Comparison of ENCODE assay signal across 11 mouse cellular contexts in the genomic region with DNA sequence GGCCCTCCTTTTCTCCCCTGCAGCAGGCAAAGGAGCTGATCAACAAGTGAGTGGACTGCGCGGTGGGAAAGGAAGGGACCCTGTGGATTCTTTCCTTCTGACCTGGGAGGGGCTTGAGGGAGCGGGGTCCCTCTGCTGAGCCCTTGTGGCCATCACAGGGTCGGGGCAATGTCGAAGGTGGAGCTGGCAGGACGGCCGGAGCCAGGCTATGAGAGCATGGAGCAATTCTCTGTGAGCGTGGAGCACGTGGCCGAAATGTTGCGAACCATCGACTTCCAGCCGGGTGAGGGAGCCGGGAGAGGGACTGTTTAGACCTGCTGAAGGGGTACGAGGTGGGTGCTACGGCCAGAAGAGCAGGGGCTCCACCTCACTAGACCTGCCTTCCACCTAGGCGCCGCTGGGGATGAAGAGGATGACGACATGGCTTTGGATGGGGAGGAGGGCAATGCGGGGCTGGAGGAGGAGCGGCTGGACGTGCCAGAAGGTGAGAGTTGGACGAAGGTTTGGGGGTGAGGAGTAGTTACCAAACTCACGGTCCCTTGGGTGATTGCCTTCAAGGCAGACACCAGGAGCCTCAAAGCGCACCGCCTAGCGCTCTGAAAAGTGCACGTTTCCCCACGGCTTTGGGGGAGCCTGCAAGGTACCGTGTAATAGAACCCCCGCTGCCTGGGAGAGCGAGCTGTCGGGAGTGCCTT. TPM values are rescaled to one million over a fixed set of nuclear protein-coding genes. Genes with fewer than 3 reads are reported as not detected.
DNase-seq lines count a peak whose midpoint lies in the region; ATAC-seq and TF ChIP-seq lines count a peak whose summit lies in the region.
"Had no signal": no experiment of that assay in that cellular context is flagged by ENCODE, and none has a peak within 500 bp of the region (broad histone marks: within the 10 kb centered on the region; RNA-seq: fewer than 3 reads in every experiment).

No protein-coding gene starts in this region.

- peaks cover 23% of the 10 kb centered on the region for H3K4me1 ChIP-seq in embryonic facial prominence, embryonic 13.5 days
- peaks cover 16% of the 10 kb centered on the region for H3K4me1 ChIP-seq in hindbrain, embryonic 16.5 days (ENCODE audit: control insufficient read depth, insufficient read depth, low read depth, low read length)
- peaks cover 24% of the 10 kb centered on the region for H3K4me1 ChIP-seq in neural tube, embryonic 13.5 days (replicated peaks)

- ATAC-seq in embryonic facial prominence, embryonic 13.5 days (ENCODE audit: insufficient number of reproducible peaks, insufficient read depth, low FRiP score, low TSS enrichment, low read depth), result no peak
- ATAC-seq in hindbrain, embryonic 16.5 days, result no peak
- no peak for ATAC-seq in neural tube, embryonic 13.5 days (ENCODE audit: low read depth)
- ATAC-seq: inflammation-experienced regulatory T-cells, adult 6 months had no signal

- peaks cover 9% of the 10 kb centered on the region for H3K36me3 ChIP-seq in embryonic facial prominence, embryonic 13.5 days
- no peaks in the 10 kb centered on the region for H3K36me3 ChIP-seq in hindbrain, embryonic 16.5 days (ENCODE audit: control insufficient read depth, insufficient read depth, low read length)
- H3K36me3 ChIP-seq in neural tube, embryonic 13.5 days, result peaks cover 9% of the 10 kb centered on the region

- peak overlapping the region; percentile 36; the same call in 1 of the 2 replicates for H3K4me3 ChIP-seq in left cerebral cortex, adult 2 months
- H3K4me3 ChIP-seq in embryonic facial prominence, embryonic 13.5 days, result no peak overlapping the region
- peak overlapping the region; percentile 35 for H3K4me3 ChIP-seq in hindbrain, embryonic 16.5 days (ENCODE audit: low read length)
- H3K4me3 ChIP-seq in neural tube, embryonic 13.5 days, result peak overlapping the region; percentile 30

- intact Hi-C loops in left cerebral cortex, adult 2 months (cut with DNase I), result no loop called here
- intact Hi-C loops in left cerebral cortex, postnatal 25 days (cut with DNase I), result no loop called here

- DNase-seq in left cerebral cortex, adult 2 months (ENCODE audit: extremely low spot score in 1 of 2, low spot score in 2 of 2), result peak in 1 of 2 experiments; percentile 14
- no peak for DNase-seq in left cerebral cortex, postnatal 25 days (ENCODE audit: low spot score in 2 of 2)
- DNase-seq in thymus, postnatal 4 days, result no peak
- no peak for DNase-seq in urinary bladder, adult 2 months (ENCODE audit: low spot score)
- DNase-seq: lung, postnatal 36 days had no signal

- H3K9me3 ChIP-seq in embryonic facial prominence, embryonic 13.5 days, result no peaks in the 10 kb centered on the region
- no peaks in the 10 kb centered on the region for H3K9me3 ChIP-seq in hindbrain, embryonic 16.5 days (ENCODE audit: control insufficient read depth, low read length)
- no peaks in the 10 kb centered on the region for H3K9me3 ChIP-seq in neural tube, embryonic 13.5 days

- under 1% methylated on average over 33 of the region's 33 CpGs for WGBS in embryonic facial prominence, embryonic 13.5 days
- 1% methylated on average over 33 of the region's 33 CpGs for WGBS in hindbrain, embryonic 16.5 days
- under 1% methylated on average over 33 of the region's 33 CpGs for WGBS in neural tube, embryonic 13.5 days

- peaks cover 73% of the 10 kb centered on the region for H3K27me3 ChIP-seq in embryonic facial prominence, embryonic 13.5 days
- peaks cover 51% of the 10 kb centered on the region for H3K27me3 ChIP-seq in hindbrain, embryonic 16.5 days (replicated peaks; ENCODE audit: control insufficient read depth, insufficient read depth, low read length)
- H3K27me3 ChIP-seq in neural tube, embryonic 13.5 days, result peaks cover 82% of the 10 kb centered on the region

- H3K27ac ChIP-seq in left cerebral cortex, adult 2 months, result no peak overlapping the region
- H3K27ac ChIP-seq in embryonic facial prominence, embryonic 13.5 days, result no peak overlapping the region
- no peak overlapping the region for H3K27ac ChIP-seq in hindbrain, embryonic 16.5 days (ENCODE audit: low read depth, low read length)
- H3K27ac ChIP-seq in neural tube, embryonic 13.5 days (replicated peaks), result no peak overlapping the region

- H3K4me2 ChIP-seq in embryonic facial prominence, embryonic 13.5 days, result peak overlapping the region; percentile 45; the same call in 1 of the 2 replicates
- peak overlapping the region; percentile 58 for H3K4me2 ChIP-seq in hindbrain, embryonic 16.5 days (ENCODE audit: low read length)
- peak overlapping the region; percentile 53 for H3K4me2 ChIP-seq in neural tube, embryonic 13.5 days

- no peak overlapping the region for H3K9ac ChIP-seq in embryonic facial prominence, embryonic 13.5 days
- H3K9ac ChIP-seq in hindbrain, embryonic 16.5 days (ENCODE audit: low read depth, low read length), result no peak overlapping the region
- H3K9ac ChIP-seq in neural tube, embryonic 13.5 days, result no peak overlapping the region

- TF ChIP-seq CTCF in left cerebral cortex, adult 2 months (IDR thresholded peaks at IDR 0.05), result peak; percentile 13; the same call in 1 of the 2 replicates

RNA-seq across cellular contexts. Expression of a gene that starts 1.8 kb away (rescaled TPM):
- total RNA-seq in left cerebral cortex, adult 2 months (2021), result 1 to 10 TPM; 1.3 to 1.8 TPM
- 1 to 10 TPM; 1.5 to 2.2 TPM for total RNA-seq in left cerebral cortex, postnatal 25 days (2021)
- not detected in 2 replicates for polyA plus RNA-seq in embryonic facial prominence, embryonic 13.5 days (2015; fragmentation: Nextera tagmentation; extraction: Ambion mirVana)
- polyA plus RNA-seq in hindbrain, embryonic 16.5 days (2015; fragmentation: Nextera tagmentation; extraction: Ambion mirVana), result not detected in 2 replicates
- polyA plus RNA-seq in neural tube, embryonic 13.5 days (2015; fragmentation: Nextera tagmentation; extraction: Ambion mirVana), result not detected in 2 replicates
- not detected in 2 replicates for polyA plus RNA-seq in urinary bladder, adult 2 months (2012; rRNA removed)
- total RNA-seq: G1E had no signal
- polyA plus RNA-seq: G1E; inflammation-experienced regulatory T-cells, adult 6 months; thymus, postnatal 0 days had no signal

RNA-seq across cellular contexts. Expression of a gene that starts 17.2 kb away (rescaled TPM):
- 10 to 100 TPM; 47.8 to 49.2 TPM for total RNA-seq in left cerebral cortex, adult 2 months (2021)
- 10 to 100 TPM; 47.5 to 48.6 TPM for total RNA-seq in left cerebral cortex, postnatal 25 days (2021)
- polyA plus RNA-seq in embryonic facial prominence, embryonic 13.5 days (2015; fragmentation: Nextera tagmentation; extraction: Ambion mirVana), result 69.4 and 70.2 TPM in 2 replicates
- polyA plus RNA-seq in hindbrain, embryonic 16.5 days (2015; fragmentation: Nextera tagmentation; extraction: Ambion mirVana), result 56.1 and 61.1 TPM in 2 replicates
- 50.4 and 55.5 TPM in 2 replicates for polyA plus RNA-seq in neural tube, embryonic 13.5 days (2015; fragmentation: Nextera tagmentation; extraction: Ambion mirVana)
- polyA plus RNA-seq in urinary bladder, adult 2 months (2012; rRNA removed), result 98.9 and 117 TPM in 2 replicates

RNA-seq across cellular contexts. Expression of a gene that starts 20.4 kb away (rescaled TPM):
- total RNA-seq in left cerebral cortex, adult 2 months (2021), result 1 to 10 TPM; 2.0 to 2.2 TPM
- total RNA-seq in left cerebral cortex, postnatal 25 days (2021), result 1 to 10 TPM; 2.5 to 4.0 TPM
- 0.37 and 0.62 TPM in 2 replicates for polyA plus RNA-seq in embryonic facial prominence, embryonic 13.5 days (2015; fragmentation: Nextera tagmentation; extraction: Ambion mirVana)
- 1.00 TPM in 1 of 2 replicates, not detected in the other for polyA plus RNA-seq in hindbrain, embryonic 16.5 days (2015; fragmentation: Nextera tagmentation; extraction: Ambion mirVana)
- polyA plus RNA-seq in neural tube, embryonic 13.5 days (2015; fragmentation: Nextera tagmentation; extraction: Ambion mirVana), result 0.40 and 0.62 TPM in 2 replicates
- polyA plus RNA-seq in urinary bladder, adult 2 months (2012; rRNA removed), result not detected in 2 replicates
- total RNA-seq: G1E had no signal
- polyA plus RNA-seq: G1E; inflammation-experienced regulatory T-cells, adult 6 months had no signal

RNA-seq across cellular contexts. Expression of a gene that starts 28.8 kb away (rescaled TPM):
- 100 to 1,000 TPM; 162 to 184 TPM for total RNA-seq in left cerebral cortex, adult 2 months (2021)
- total RNA-seq in left cerebral cortex, postnatal 25 days (2021), result 100 to 1,000 TPM; 163 to 170 TPM
- polyA plus RNA-seq in embryonic facial prominence, embryonic 13.5 days (2015; fragmentation: Nextera tagmentation; extraction: Ambion mirVana), result 0.73 TPM in 1 of 2 replicates, not detected in the other
- polyA plus RNA-seq in hindbrain, embryonic 16.5 days (2015; fragmentation: Nextera tagmentation; extraction: Ambion mirVana), result 44.3 and 52.7 TPM in 2 replicates
- 26.2 and 28.9 TPM in 2 replicates for polyA plus RNA-seq in neural tube, embryonic 13.5 days (2015; fragmentation: Nextera tagmentation; extraction: Ambion mirVana)
- polyA plus RNA-seq in urinary bladder, adult 2 months (2012; rRNA removed), result 0.04 TPM in 1 of 2 replicates, not detected in the other
- polyA plus RNA-seq: G1E had no signal

RNA-seq across cellular contexts. Expression of a gene that starts 30.8 kb away (rescaled TPM):
- total RNA-seq in left cerebral cortex, adult 2 months (2021), result not detected
- total RNA-seq in left cerebral cortex, postnatal 25 days (2021), result not detected
- polyA plus RNA-seq in embryonic facial prominence, embryonic 13.5 days (2015; fragmentation: Nextera tagmentation; extraction: Ambion mirVana), result not detected in 2 replicates
- polyA plus RNA-seq in hindbrain, embryonic 16.5 days (2015; fragmentation: Nextera tagmentation; extraction: Ambion mirVana), result not detected in 2 replicates
- not detected in 2 replicates for polyA plus RNA-seq in neural tube, embryonic 13.5 days (2015; fragmentation: Nextera tagmentation; extraction: Ambion mirVana)
- not detected in 2 replicates for polyA plus RNA-seq in urinary bladder, adult 2 months (2012; rRNA removed)
- total RNA-seq: G1E had no signal
- polyA plus RNA-seq: G1E; inflammation-experienced regulatory T-cells, adult 6 months; thymus, postnatal 0 days had no signal
